12 mouse cellular contexts compared by ENCODE assay signal in the genomic region with DNA sequence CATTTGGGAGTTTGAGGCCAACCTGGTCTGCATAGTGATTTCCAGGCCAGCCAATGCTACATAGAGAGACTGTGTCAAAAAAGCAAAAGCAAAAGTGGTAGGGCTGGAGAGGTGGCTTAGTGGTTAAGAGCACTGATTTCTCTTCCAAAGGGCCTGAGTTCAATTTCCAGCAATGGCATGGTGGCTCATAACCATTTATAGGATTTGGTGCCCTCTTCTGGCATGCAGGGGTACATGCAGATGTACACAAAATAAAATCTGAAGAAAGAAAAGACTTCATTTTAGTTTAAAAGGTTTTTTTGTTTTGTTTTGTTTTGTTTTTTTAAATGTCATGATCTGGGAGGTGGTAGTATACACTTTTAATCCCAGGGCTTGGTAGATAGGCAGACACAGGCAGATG. TPM values are rescaled to one million over a fixed set of nuclear protein-coding genes. Genes with fewer than 3 reads are reported as not detected.
A peak's percentile ranks its signal among the peaks of the same experiment; 100 is the strongest.
DNase-seq lines count a peak whose midpoint lies in the region; ATAC-seq and TF ChIP-seq lines count a peak whose summit lies in the region.
"Had no signal": no experiment of that assay in that cellular context is flagged by ENCODE, and none has a peak within 500 bp of the region (broad histone marks: within the 10 kb centered on the region; RNA-seq: fewer than 3 reads in every experiment).

No protein-coding gene starts in this region.

- no peak for ATAC-seq in heart, embryonic 11.5 days (replicated peaks; ENCODE audit: insufficient number of reproducible peaks, low FRiP score, low TSS enrichment)
- ATAC-seq in midbrain, embryonic 14.5 days (ENCODE audit: low FRiP score, low TSS enrichment): no peak
- no peak for ATAC-seq in midbrain, embryonic 11.5 days (ENCODE audit: low FRiP score)
- peak; percentile 40; the same call in 1 of the 2 replicates for ATAC-seq in neutrophil, adult 5-6 weeks (ENCODE audit: extremely low read depth, insufficient number of reproducible peaks, low FRiP score, poor library complexity, severe bottlenecking)

- H3K27me3 ChIP-seq in heart, adult 2 months (ENCODE audit: control insufficient read depth, insufficient read depth, low read length): no peaks in the 10 kb centered on the region
- H3K27me3 ChIP-seq in heart, embryonic 11.5 days (ENCODE audit: control insufficient read depth, insufficient read depth, low read length): peaks cover 7% of the 10 kb centered on the region
- H3K27me3 ChIP-seq in midbrain, embryonic 14.5 days (ENCODE audit: control insufficient read depth, insufficient read depth, low read length): peaks cover 6% of the 10 kb centered on the region
- peaks cover 4% of the 10 kb centered on the region for H3K27me3 ChIP-seq in midbrain, embryonic 11.5 days (ENCODE audit: control insufficient read depth, insufficient read depth, low read length)

- intact Hi-C loops in heart, adult 2 months (cut with DNase I): loop anchor here (5.0 kb wide), 2 partner anchors 33 to 218 kb away; partner anchors contain the start of gene Mib2

- TF ChIP-seq POLR2A in heart, adult 2 months (IDR thresholded peaks at IDR 0.05; ENCODE audit: insufficient read depth, low read depth, low read length): no peak

- H3K9me3 ChIP-seq in heart, embryonic 11.5 days (replicated peaks; ENCODE audit: control insufficient read depth, low read length): no peaks in the 10 kb centered on the region
- H3K9me3 ChIP-seq in midbrain, embryonic 14.5 days (ENCODE audit: control insufficient read depth, low read length): no peaks in the 10 kb centered on the region
- H3K9me3 ChIP-seq in midbrain, embryonic 11.5 days (ENCODE audit: control insufficient read depth, low read length): no peaks in the 10 kb centered on the region
- H3K9me3 ChIP-seq: hindbrain, embryonic 12.5 days; midbrain, embryonic 12.5 days had no signal

- TF ChIP-seq CTCF in heart, adult 2 months (IDR thresholded peaks at IDR 0.05): peak; percentile 80

- H3K27ac ChIP-seq in heart, adult 2 months: no peak overlapping the region
- H3K27ac ChIP-seq in heart, embryonic 11.5 days (ENCODE audit: low read depth, low read length): no peak overlapping the region
- H3K27ac ChIP-seq in midbrain, embryonic 14.5 days (replicated peaks; ENCODE audit: low read depth, low read length): no peak overlapping the region
- no peak overlapping the region for H3K27ac ChIP-seq in midbrain, embryonic 11.5 days (ENCODE audit: low read depth, low read length)
- H3K27ac ChIP-seq: hindbrain, embryonic 12.5 days; midbrain, embryonic 12.5 days had no signal

- TF ChIP-seq EP300 in heart, adult 2 months (IDR thresholded peaks at IDR 0.05; ENCODE audit: insufficient read depth, low read depth, low read length): no peak

- DNase-seq in heart, adult 2 months: no peak
- peak; percentile 62 for DNase-seq in midbrain, embryonic 14.5 days
- no peak for DNase-seq in midbrain, embryonic 11.5 days (ENCODE audit: low spot score, missing footprints)
- peak; percentile 57 for DNase-seq in R1 (ENCODE audit: low read depth, low spot score)
- no peak for DNase-seq in kidney, postnatal 4 days
- no peak for DNase-seq in cerebellum, postnatal 4 days (ENCODE audit: low spot score in 2 of 2)
- DNase-seq: thymus, postnatal 14 days had no signal

- no peaks in the 10 kb centered on the region for H3K36me3 ChIP-seq in heart, adult 2 months (ENCODE audit: control insufficient read depth, insufficient read depth, low read length)
- no peaks in the 10 kb centered on the region for H3K36me3 ChIP-seq in heart, embryonic 11.5 days (ENCODE audit: control insufficient read depth, insufficient read depth, low read length)
- no peaks in the 10 kb centered on the region for H3K36me3 ChIP-seq in midbrain, embryonic 14.5 days (ENCODE audit: control insufficient read depth, insufficient read depth, low read length)
- H3K36me3 ChIP-seq in midbrain, embryonic 11.5 days (ENCODE audit: control insufficient read depth, insufficient read depth, low read length): no peaks in the 10 kb centered on the region
- H3K36me3 ChIP-seq: hindbrain, embryonic 12.5 days; midbrain, embryonic 12.5 days had no signal

- no peak overlapping the region for H3K4me2 ChIP-seq in heart, embryonic 11.5 days
- H3K4me2 ChIP-seq in midbrain, embryonic 14.5 days (ENCODE audit: low read length): no peak overlapping the region
- no peak overlapping the region for H3K4me2 ChIP-seq in midbrain, embryonic 11.5 days
- H3K4me2 ChIP-seq: hindbrain, embryonic 12.5 days; midbrain, embryonic 12.5 days had no signal

- peaks cover 1% of the 10 kb centered on the region; the same call in 1 of the 2 replicates for H3K4me1 ChIP-seq in heart, adult 2 months (ENCODE audit: control insufficient read depth, insufficient read depth, low read length)
- 0 out of 2 replicates have a peak, but pooled peaks cover 3% of the 10 kb centered on the region for H3K4me1 ChIP-seq in heart, embryonic 11.5 days (ENCODE audit: control insufficient read depth, insufficient read depth, low read length)
- peaks cover 16% of the 10 kb centered on the region for H3K4me1 ChIP-seq in midbrain, embryonic 14.5 days (ENCODE audit: control insufficient read depth, insufficient read depth, low read length)
- H3K4me1 ChIP-seq in midbrain, embryonic 11.5 days (ENCODE audit: control insufficient read depth, insufficient read depth, low read length): peaks cover 3% of the 10 kb centered on the region; the same call in 1 of the 2 replicates

- H3K4me3 ChIP-seq in heart, adult 2 months: no peak overlapping the region
- no peak overlapping the region for H3K4me3 ChIP-seq in heart, embryonic 11.5 days (ENCODE audit: low read depth, low read length)
- H3K4me3 ChIP-seq in midbrain, embryonic 14.5 days (replicated peaks; ENCODE audit: low read depth, low read length): no peak overlapping the region
- H3K4me3 ChIP-seq in midbrain, embryonic 11.5 days (ENCODE audit: low read depth, low read length): no peak overlapping the region
- H3K4me3 ChIP-seq: hindbrain, embryonic 12.5 days; midbrain, embryonic 12.5 days had no signal

- peaks cover 3% of the 10 kb centered on the region for H3K79me2 ChIP-seq in heart, adult 2 months (replicated peaks; ENCODE audit: control insufficient read depth, insufficient read depth, low read length)

- H3K9ac ChIP-seq in heart, adult 2 months (ENCODE audit: low read depth, low read length): no peak overlapping the region
- no peak overlapping the region for H3K9ac ChIP-seq in heart, embryonic 11.5 days (ENCODE audit: low read depth, low read length)
- no peak overlapping the region for H3K9ac ChIP-seq in midbrain, embryonic 14.5 days (replicated peaks; ENCODE audit: low read length)
- H3K9ac ChIP-seq in midbrain, embryonic 11.5 days (ENCODE audit: low read length): no peak overlapping the region
- H3K9ac ChIP-seq: hindbrain, embryonic 12.5 days; midbrain, embryonic 12.5 days had no signal

RNA-seq across cellular contexts. Expression of gene Ssu72, which starts 4.2 kb away (rescaled TPM):
- 10 to 100 TPM; 43.6 to 51.6 TPM for total RNA-seq in heart, adult 2 months (2021)
- polyA plus RNA-seq in heart, adult 2 months (2012; rRNA removed): 51.7 and 60.9 TPM in 2 replicates
- polyA plus RNA-seq in heart, embryonic 11.5 days (2014; fragmentation: Nextera tagmentation; extraction: Ambion mirVana): 128 TPM in 2 replicates
- 162 and 177 TPM in 2 replicates for polyA plus RNA-seq in midbrain, embryonic 14.5 days (2014; fragmentation: Nextera tagmentation; extraction: Ambion mirVana)
- polyA plus RNA-seq in midbrain, embryonic 11.5 days (2014; fragmentation: Nextera tagmentation; extraction: Ambion mirVana): 147 and 155 TPM in 2 replicates
- 148 and 173 TPM in 2 replicates for total RNA-seq in neutrophil, adult 5-6 weeks (2017)

RNA-seq across cellular contexts. Expression of gene Fndc10, which starts 6.3 kb away (rescaled TPM):
- 1 to 10 TPM; 1.2 to 1.5 TPM for total RNA-seq in heart, adult 2 months (2021)
- polyA plus RNA-seq in heart, adult 2 months (2012; rRNA removed): 3.5 and 3.9 TPM in 2 replicates
- polyA plus RNA-seq in heart, embryonic 11.5 days (2014; fragmentation: Nextera tagmentation; extraction: Ambion mirVana): 1.1 and 1.4 TPM in 2 replicates
- polyA plus RNA-seq in midbrain, embryonic 14.5 days (2014; fragmentation: Nextera tagmentation; extraction: Ambion mirVana): 6.3 and 13.8 TPM in 2 replicates
- polyA plus RNA-seq in midbrain, embryonic 11.5 days (2014; fragmentation: Nextera tagmentation; extraction: Ambion mirVana): 1.3 and 1.5 TPM in 2 replicates
- 0.23 and 0.37 TPM in 2 replicates for total RNA-seq in neutrophil, adult 5-6 weeks (2017)

RNA-seq across cellular contexts. Expression of gene Mib2, which starts 31.4 kb away (rescaled TPM):
- 10 to 100 TPM; 24.9 to 25.7 TPM for total RNA-seq in heart, adult 2 months (2021)
- polyA plus RNA-seq in heart, adult 2 months (2012; rRNA removed): 35.8 and 38.2 TPM in 2 replicates
- polyA plus RNA-seq in heart, embryonic 11.5 days (2014; fragmentation: Nextera tagmentation; extraction: Ambion mirVana): 8.9 and 9.7 TPM in 2 replicates
- 39.6 and 40.8 TPM in 2 replicates for polyA plus RNA-seq in midbrain, embryonic 14.5 days (2014; fragmentation: Nextera tagmentation; extraction: Ambion mirVana)
- 11.8 and 12.8 TPM in 2 replicates for polyA plus RNA-seq in midbrain, embryonic 11.5 days (2014; fragmentation: Nextera tagmentation; extraction: Ambion mirVana)
- 37.0 and 38.5 TPM in 2 replicates for total RNA-seq in neutrophil, adult 5-6 weeks (2017)

RNA-seq across cellular contexts. Expression of gene Tmem240, which starts 34.2 kb away (rescaled TPM):
- total RNA-seq in heart, adult 2 months (2021): under 1 TPM; 0.26 to 0.32 TPM
- 0.33 and 0.59 TPM in 2 replicates for polyA plus RNA-seq in heart, adult 2 months (2012; rRNA removed)
- 0.47 and 0.68 TPM in 2 replicates for polyA plus RNA-seq in heart, embryonic 11.5 days (2014; fragmentation: Nextera tagmentation; extraction: Ambion mirVana)
- 7.5 and 19.8 TPM in 2 replicates for polyA plus RNA-seq in midbrain, embryonic 14.5 days (2014; fragmentation: Nextera tagmentation; extraction: Ambion mirVana)
- 0.69 and 0.96 TPM in 2 replicates for polyA plus RNA-seq in midbrain, embryonic 11.5 days (2014; fragmentation: Nextera tagmentation; extraction: Ambion mirVana)
- 0.12 and 0.61 TPM in 2 replicates for total RNA-seq in neutrophil, adult 5-6 weeks (2017)
- total RNA-seq: common myeloid progenitor, adult 5-6 weeks had no signal

RNA-seq across cellular contexts. Expression of gene Mmp23, which starts 47.2 kb away (rescaled TPM):
- 1 to 10 TPM; 7.3 to 7.5 TPM for total RNA-seq in heart, adult 2 months (2021)
- 20.7 and 27.0 TPM in 2 replicates for polyA plus RNA-seq in heart, adult 2 months (2012; rRNA removed)
- polyA plus RNA-seq in heart, embryonic 11.5 days (2014; fragmentation: Nextera tagmentation; extraction: Ambion mirVana): 52.9 and 53.5 TPM in 2 replicates
- 2.5 and 3.9 TPM in 2 replicates for polyA plus RNA-seq in midbrain, embryonic 14.5 days (2014; fragmentation: Nextera tagmentation; extraction: Ambion mirVana)
- 2.5 and 4.1 TPM in 2 replicates for polyA plus RNA-seq in midbrain, embryonic 11.5 days (2014; fragmentation: Nextera tagmentation; extraction: Ambion mirVana)
- 0.74 and 0.93 TPM in 2 replicates for total RNA-seq in neutrophil, adult 5-6 weeks (2017)

Comparison
In these comparisons a context has a peak if more than half of its experiments do, and no peak if none do; other contexts are left out.
1. DNase-seq: peak in midbrain, embryonic 14.5 days (single experiment) and R1 (single experiment); none in heart, adult 2 months (0 of 2), midbrain, embryonic 11.5 days (single experiment), kidney, postnatal 4 days (0 of 2) and cerebellum, postnatal 4 days (0 of 2).